ENCODE assay signal across 22 mouse cellular contexts in genomic region chr17:62246650-62247049, GRCm38 (mm10).
DNase-seq lines count a peak whose midpoint lies in the region; ATAC-seq and TF ChIP-seq lines count a peak whose summit lies in the region.
"Had no signal": no experiment of that assay in that cellular context is flagged by ENCODE, and none has a peak within 500 bp of the region (broad histone marks: within the 10 kb centered on the region; RNA-seq: fewer than 3 reads in every experiment).

No protein-coding gene starts in this region.

- ATAC-seq in hindbrain, embryonic 11.5 days (ENCODE audit: low FRiP score) = peak; percentile 38; the same call in 1 of the 2 replicates
- no peak for ATAC-seq in hindbrain, embryonic 14.5 days (ENCODE audit: low FRiP score)
- peak; percentile 80 for ATAC-seq in megakaryocyte progenitor cell, adult 5-6 weeks (replicated peaks; ENCODE audit: poor library complexity)
- no peak for ATAC-seq in activated CD4-positive, CD25-positive, alpha-beta regulatory T cell, adult 4 months
- ATAC-seq: hindbrain, embryonic 16.5 days had no signal

- TF ChIP-seq CTCF in C2C12 (IDR thresholded peaks at IDR 0.05; ENCODE audit: control insufficient read depth, insufficient read depth, insufficient read length) = no peak

- H3K79me2 ChIP-seq in C2C12 (ENCODE audit: control insufficient read depth, insufficient read depth) = no peaks in the 10 kb centered on the region

- H3K4me1 ChIP-seq in hindbrain, embryonic 11.5 days (replicated peaks; ENCODE audit: control insufficient read depth, insufficient read depth, low read length) = no peaks in the 10 kb centered on the region
- H3K4me1 ChIP-seq in hindbrain, embryonic 14.5 days (replicated peaks; ENCODE audit: control insufficient read depth, insufficient read depth, low read length) = no peaks in the 10 kb centered on the region
- H3K4me1 ChIP-seq: neural tube, embryonic 15.5 days had no signal

- H3K4me3 ChIP-seq in hindbrain, embryonic 11.5 days (ENCODE audit: low read depth, low read length) = no peak overlapping the region
- H3K4me3 ChIP-seq in hindbrain, embryonic 14.5 days (replicated peaks; ENCODE audit: low read length) = no peak overlapping the region
- no peak overlapping the region for H3K4me3 ChIP-seq in C2C12 (ENCODE audit: insufficient read depth, poor library complexity, severe bottlenecking)
- H3K4me3 ChIP-seq: erythroblast, embryonic 14.5 days; layer of hippocampus, adult 2 months; myocyte; neural tube, embryonic 15.5 days had no signal

- H3K36me3 ChIP-seq in hindbrain, embryonic 11.5 days (ENCODE audit: control insufficient read depth, insufficient read depth, low read length) = no peaks in the 10 kb centered on the region
- H3K36me3 ChIP-seq in hindbrain, embryonic 14.5 days (replicated peaks; ENCODE audit: control insufficient read depth, insufficient read depth) = no peaks in the 10 kb centered on the region
- H3K36me3 ChIP-seq in C2C12 (ENCODE audit: control insufficient read depth, insufficient read depth) = no peaks in the 10 kb centered on the region
- H3K36me3 ChIP-seq: neural tube, embryonic 15.5 days had no signal

- 24% methylated on average over 4 of the region's 4 CpGs for WGBS in hindbrain, embryonic 11.5 days
- WGBS in hindbrain, embryonic 14.5 days = 11% methylated on average over 4 of the region's 4 CpGs

- DNase-seq in hindbrain, embryonic 11.5 days (ENCODE audit: low spot score) = peak; percentile 27
- DNase-seq in hindbrain, embryonic 14.5 days (ENCODE audit: low spot score) = no peak
- DNase-seq in 416B (ENCODE audit: low read depth) = peak; percentile 33
- no peak for DNase-seq in frontal cortex, postnatal 10 days (ENCODE audit: low spot score in 2 of 2)
- DNase-seq: adrenal gland, postnatal 10 days; cerebellum, adult 8-10 months; gastrocnemius, postnatal 36 days; kidney, adult 18-20 months; kidney, postnatal 10 days; left cerebral cortex, postnatal 4 days; lung, embryonic 14.5 days; lung, postnatal 4 days had no signal

- H3K4me2 ChIP-seq in hindbrain, embryonic 11.5 days (replicated peaks; ENCODE audit: low read depth, low read length) = no peak overlapping the region
- no peak overlapping the region for H3K4me2 ChIP-seq in hindbrain, embryonic 14.5 days (replicated peaks)
- H3K4me2 ChIP-seq: heart, embryonic 11.5 days; liver, embryonic 11.5 days; lung, embryonic 14.5 days; neural tube, embryonic 15.5 days had no signal

- no peak overlapping the region for H3ac ChIP-seq in C2C12 (ENCODE audit: control insufficient read depth, insufficient read length, low read depth)

- no peak overlapping the region for H3K27ac ChIP-seq in hindbrain, embryonic 11.5 days (ENCODE audit: low read depth, low read length)
- no peak overlapping the region for H3K27ac ChIP-seq in hindbrain, embryonic 14.5 days
- H3K27ac ChIP-seq: layer of hippocampus, adult 2 months; neural tube, embryonic 15.5 days had no signal

- no peak overlapping the region for H3K9ac ChIP-seq in hindbrain, embryonic 11.5 days (ENCODE audit: low read depth, low read length)
- no peak overlapping the region for H3K9ac ChIP-seq in hindbrain, embryonic 14.5 days
- H3K9ac ChIP-seq: lung, embryonic 14.5 days; neural tube, embryonic 15.5 days had no signal

- H3K79me3 ChIP-seq in C2C12 (ENCODE audit: low read depth) = no peaks in the 10 kb centered on the region

- H3K9me3 ChIP-seq in hindbrain, embryonic 11.5 days (ENCODE audit: control insufficient read depth, low read length) = no peaks in the 10 kb centered on the region
- H3K9me3 ChIP-seq in hindbrain, embryonic 14.5 days (ENCODE audit: control insufficient read depth, low read length) = no peaks in the 10 kb centered on the region
- H3K9me3 ChIP-seq: neural tube, embryonic 15.5 days had no signal

- H3K27me3 ChIP-seq in hindbrain, embryonic 11.5 days (ENCODE audit: control insufficient read depth, insufficient read depth, low read length) = no peaks in the 10 kb centered on the region
- no peaks in the 10 kb centered on the region for H3K27me3 ChIP-seq in hindbrain, embryonic 14.5 days (ENCODE audit: control insufficient read depth, insufficient read depth, low read length)
- no peaks in the 10 kb centered on the region for H3K27me3 ChIP-seq in C2C12 (ENCODE audit: control insufficient read depth, insufficient read depth, insufficient read length)
- H3K27me3 ChIP-seq: neural tube, embryonic 15.5 days had no signal

TF ChIP-seq in C2C12, 6 proteins besides CTCF, POLR2A, EP300 and RAD21:
- TF ChIP-seq USF1 (IDR thresholded peaks at IDR 0.05; ENCODE audit: low read depth) = peak; percentile 8
- no peak for TF ChIP-seq FOSL1 (IDR thresholded peaks at IDR 0.05; ENCODE audit: insufficient read depth, low read length, poor library complexity, severe bottlenecking)

Comparison
In these comparisons a context has a peak if more than half of its experiments do, and no peak if none do; other contexts are left out.
1. ATAC-seq: peak in hindbrain, embryonic 11.5 days (single experiment) and megakaryocyte progenitor cell, adult 5-6 weeks (single experiment); none in hindbrain, embryonic 14.5 days (single experiment) and activated CD4-positive, CD25-positive, alpha-beta regulatory T cell, adult 4 months (single experiment).
2. DNase-seq: peak in hindbrain, embryonic 11.5 days (single experiment) and 416B (single experiment); none in hindbrain, embryonic 14.5 days (single experiment) and frontal cortex, postnatal 10 days (0 of 2).